Mouse (Mus musculus) embryonic fibroblast, embryonic 13.5 days (primary cell): Measurements from ENCODE around the gene Olfr353. TPM values are rescaled to one million over a fixed set of nuclear protein-coding genes. Genes with fewer than 3 reads are reported as not detected.

Source experiments
- H3K27ac ChIP-seq: 2 replicates; pipeline ENCODE4 v1.5.1; 2012; ENCODE audit warnings: low read length, control low read depth, inconsistent platforms; ENCODE audit not compliant: insufficient read depth
- H3K4me1 ChIP-seq: 2 replicates; pipeline ENCODE4 v1.6.1; 2011; ENCODE audit warnings: low read length; ENCODE audit not compliant: control insufficient read depth, insufficient read depth
- H3K4me3 ChIP-seq: 2 replicates; pipeline ENCODE4 v1.5.1; 2011; ENCODE audit warnings: mild to moderate bottlenecking, control low read depth, low read length; ENCODE audit not compliant: insufficient read depth
- CTCF ChIP-seq: IDR thresholded peaks from 2 replicates; pipeline ENCODE4 v1.5.1; 2011; ENCODE audit warnings: mild to moderate bottlenecking, control low read depth, low read length, moderate library complexity, borderline replicate concordance; ENCODE audit not compliant: insufficient read depth
- POLR2A ChIP-seq: IDR thresholded peaks from 2 replicates; pipeline ENCODE4 v1.6.1; 2011; ENCODE audit warnings: low read depth, mild to moderate bottlenecking, control low read depth, low read length, moderate library complexity
- polyA plus RNA-seq: library from polyadenylated mRNA; stranded (reverse); fragments of >200 nt; gene quantifications from 2 replicates; pipeline ENCODE4 v1.2.4, GENCODE M21; 2011; ENCODE audit warnings: low read depth; ENCODE audit not compliant: missing spikeins, insufficient read length

The Olfr353 gene
- polyA plus RNA-seq = not detected in 2 replicates

DNA sequence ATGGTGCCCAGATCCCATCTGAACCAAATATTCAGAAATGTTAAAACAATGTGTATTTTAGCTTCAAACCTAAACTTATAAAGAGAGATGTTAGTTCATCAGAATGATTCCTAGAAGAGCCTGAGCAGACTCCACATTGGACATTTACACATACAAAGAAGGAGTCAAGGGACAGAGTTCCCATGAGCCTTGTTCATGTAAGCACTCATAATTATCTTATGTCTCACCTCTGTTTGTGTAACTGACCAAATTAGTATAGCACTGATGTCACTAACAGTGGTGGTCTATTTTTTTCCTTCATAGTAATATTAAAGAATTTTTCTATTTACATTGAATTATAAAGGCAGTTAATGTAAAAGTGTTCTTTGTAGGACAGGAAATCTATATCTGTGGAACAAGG is at the start of gene Olfr353:
TSS of gene Olfr353 (minus strand) at position 101 of the 400 bp plus-strand sequence.
- no peak within 1 kb of the TSS for H3K4me3 ChIP-seq
- TF ChIP-seq POLR2A = no peak
- TF ChIP-seq CTCF = no peak
- H3K4me1 ChIP-seq = no peaks in the 10 kb centered on the region
- no peak within 1 kb of the TSS for H3K27ac ChIP-seq

DNA sequence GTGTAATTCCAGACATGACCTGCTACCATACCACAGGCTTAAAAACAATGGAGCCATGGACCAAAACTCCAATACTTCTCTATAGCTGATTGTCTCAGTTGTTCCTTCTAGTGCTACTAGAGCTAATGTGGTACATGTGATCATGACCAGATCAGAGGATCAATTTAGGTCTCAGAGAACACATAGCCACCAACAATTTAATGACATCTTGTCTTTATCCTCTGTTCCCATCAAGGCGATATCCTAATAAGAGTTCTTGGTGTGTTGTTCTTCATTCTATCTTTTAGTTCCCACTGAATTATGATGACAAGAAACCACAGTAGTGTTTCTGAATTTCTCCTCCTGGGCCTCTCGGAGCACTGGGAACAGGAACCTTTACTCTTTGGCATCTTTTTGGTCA is 44.1 kb upstream of the Olfr353 start, which contains the start of gene Olfr356:
TSS of gene Olfr356 (plus strand) at position 301 of the 400 bp plus-strand sequence.
- TF ChIP-seq CTCF = no peak
- TF ChIP-seq POLR2A = no peak
- Histone ChIP-seq H3K27ac (no peak within 1 kb of the TSS), H3K4me1 (no peaks in the 10 kb centered on the region), H3K4me3 (no peak within 1 kb of the TSS)

DNA sequence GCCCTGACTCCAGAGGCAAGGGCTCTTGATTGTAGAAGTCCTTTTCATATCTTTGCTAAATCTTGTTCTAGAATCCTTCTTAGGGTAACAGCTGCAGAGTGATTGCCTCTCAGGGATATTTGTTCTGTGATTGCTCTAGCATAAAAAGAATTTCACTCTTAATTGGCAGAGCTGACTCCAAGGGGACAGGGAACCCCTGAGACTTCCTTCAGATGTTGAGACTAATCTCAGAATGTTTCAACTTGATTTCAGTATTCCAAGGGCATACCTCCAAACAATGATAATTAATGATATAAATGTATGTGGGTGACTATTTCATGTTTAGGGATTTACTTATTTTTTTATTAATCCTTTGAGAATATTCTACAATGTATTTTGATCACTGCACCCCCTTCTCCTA is 36.1 kb upstream of the Olfr353 start, which contains the start of gene Olfr355:
TSS of gene Olfr355 (minus strand) at position 101 of the 400 bp plus-strand sequence.
- no peak within 1 kb of the TSS for H3K4me3 ChIP-seq
- TF ChIP-seq POLR2A (no peak), CTCF (no peak)
- no peaks in the 10 kb centered on the region for H3K4me1 ChIP-seq
- no peak within 1 kb of the TSS for H3K27ac ChIP-seq

DNA sequence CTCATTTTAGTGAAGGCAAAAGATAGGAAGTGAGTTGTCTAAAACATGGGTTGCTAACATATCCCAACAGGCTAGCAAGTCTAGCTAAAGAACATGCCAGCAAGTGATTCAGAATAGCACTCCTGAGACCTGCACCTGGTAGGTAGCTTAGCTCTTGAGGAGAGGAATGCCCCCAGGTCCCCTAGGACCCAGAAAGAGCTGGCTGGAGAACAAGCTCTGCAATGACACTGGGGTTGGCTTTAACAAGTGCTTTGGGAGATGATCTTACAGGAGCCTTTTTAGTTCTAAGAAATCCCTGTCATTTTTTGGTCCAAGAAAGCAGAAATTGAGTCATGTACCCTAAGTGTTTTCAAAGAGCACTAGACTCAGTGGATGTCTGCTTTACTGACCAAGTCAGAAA is 12.6 kb upstream of the Olfr353 start, which contains the start of gene Olfr354:
TSS of gene Olfr354 (plus strand) at position 301 of the 400 bp plus-strand sequence.
- Histone ChIP-seq H3K27ac (no peak within 1 kb of the TSS), H3K4me1 (no peaks in the 10 kb centered on the region), H3K4me3 (no peak within 1 kb of the TSS)
- TF ChIP-seq CTCF (no peak), POLR2A (no peak)

DNA sequence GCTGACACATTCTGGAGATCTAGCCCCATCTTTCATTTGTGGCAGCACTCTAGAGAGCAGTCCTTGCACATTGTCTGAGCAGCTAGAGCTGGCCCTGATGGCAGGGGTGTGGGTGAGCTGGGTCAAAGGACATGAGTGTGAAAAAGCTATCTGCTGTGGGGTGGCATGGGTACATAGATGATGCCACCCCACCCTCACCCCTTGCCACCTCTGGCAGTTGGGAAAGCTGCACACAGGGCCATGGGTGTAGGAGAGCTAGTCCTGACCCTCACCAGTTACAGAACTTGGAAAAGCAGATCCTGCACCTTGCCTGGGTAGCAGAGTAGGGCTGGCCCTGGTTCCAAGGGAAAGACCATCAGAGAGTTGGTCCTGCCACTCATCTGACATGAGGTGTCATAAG is 4.4 kb upstream of the Olfr353 start:
- Histone ChIP-seq H3K4me3 (no peak overlapping the region), H3K27ac (no peak overlapping the region), H3K4me1 (no peaks in the 10 kb centered on the region)
- TF ChIP-seq CTCF = no peak
- no peak for TF ChIP-seq POLR2A

DNA sequence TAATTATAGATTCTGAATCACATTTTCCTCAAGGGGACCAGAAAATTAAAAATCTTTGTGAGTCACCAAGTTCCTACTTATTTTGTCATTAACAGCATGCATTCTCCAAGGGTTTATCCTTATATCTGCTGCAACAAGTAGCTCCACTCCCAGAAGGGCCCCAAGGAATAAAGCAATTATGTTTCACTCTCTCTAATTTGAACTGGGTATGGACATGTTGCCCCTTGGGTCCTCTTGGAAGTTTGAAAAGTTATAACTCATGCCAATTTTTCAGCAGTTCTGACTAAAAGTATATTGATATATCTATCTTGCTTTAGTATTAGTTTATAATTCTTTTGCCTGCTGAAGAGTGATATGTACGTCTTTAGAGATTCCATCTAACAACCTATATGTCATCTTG is 24.6 kb downstream of the Olfr353 start, which contains the start of gene Olfr352:
TSS of gene Olfr352 (plus strand) at position 301 of the 400 bp plus-strand sequence.
- H3K27ac ChIP-seq = no peak within 1 kb of the TSS
- no peaks in the 10 kb centered on the region for H3K4me1 ChIP-seq
- no peak within 1 kb of the TSS for H3K4me3 ChIP-seq
- no peak for TF ChIP-seq CTCF
- TF ChIP-seq POLR2A = no peak

DNA sequence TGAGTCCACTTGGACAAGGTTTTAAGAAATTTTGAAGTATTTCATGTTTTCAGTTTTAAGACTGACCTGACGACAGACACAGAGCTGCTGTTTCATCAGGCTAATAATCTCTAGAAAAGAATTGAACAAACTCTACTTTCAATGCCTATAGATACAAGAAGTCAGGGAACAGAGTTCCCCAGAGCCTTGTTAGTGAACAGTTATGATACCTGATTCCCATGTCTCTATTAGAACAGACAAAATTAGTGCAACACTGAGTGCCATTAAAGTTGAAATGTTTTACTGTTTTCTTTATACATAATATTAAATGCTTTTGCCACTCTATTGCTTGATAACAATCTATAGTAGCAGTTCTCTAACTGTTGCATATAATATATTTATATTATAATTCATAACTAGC is 30.2 kb downstream of the Olfr353 start, which contains the start of gene Olfr351:
TSS of gene Olfr351 (minus strand) at position 101 of the 400 bp plus-strand sequence.
- Histone ChIP-seq H3K4me3 (no peak within 1 kb of the TSS), H3K4me1 (no peaks in the 10 kb centered on the region), H3K27ac (no peak within 1 kb of the TSS)
- no peak for TF ChIP-seq CTCF
- TF ChIP-seq POLR2A = no peak

DNA sequence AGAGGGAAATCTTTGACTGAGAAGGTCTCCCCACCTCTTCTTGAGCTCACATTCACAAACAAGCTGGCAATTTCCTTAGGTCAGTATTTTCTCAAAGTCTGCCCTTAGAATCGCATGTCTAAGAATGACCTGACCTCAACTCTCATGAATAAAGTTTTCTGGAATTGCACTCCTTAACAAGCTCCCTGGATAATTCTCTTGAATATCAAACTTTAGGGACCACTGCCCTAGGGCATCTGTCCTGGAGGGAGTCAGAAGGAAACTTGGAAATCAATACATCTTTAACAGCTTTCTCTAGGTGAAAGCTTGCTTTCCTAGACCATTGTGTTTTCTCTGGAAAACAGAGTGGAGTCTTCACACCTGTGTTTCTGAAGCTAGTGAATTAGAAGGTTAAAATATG is 46.7 kb downstream of the Olfr353 start, which contains the start of gene Olfr350:
TSS of gene Olfr350 (plus strand) at position 301 of the 400 bp plus-strand sequence.
- TF ChIP-seq CTCF (no peak), POLR2A (no peak)
- Histone ChIP-seq H3K4me3 (no peak within 1 kb of the TSS), H3K27ac (no peak within 1 kb of the TSS), H3K4me1 (no peaks in the 10 kb centered on the region)

Other genes starting within 250 kb of the Olfr353 start
- gene Olfr346, start 207.1 kb downstream of the Olfr353 start, polyA plus RNA-seq = not detected in 2 replicates
- gene Olfr347, start 161.0 kb downstream of the Olfr353 start, polyA plus RNA-seq = not detected in 2 replicates
- not detected in 2 replicates for gene Olfr348, start 108.7 kb downstream of the Olfr353 start, polyA plus RNA-seq
- gene Olfr50, start 102.4 kb downstream of the Olfr353 start, polyA plus RNA-seq = not detected in 2 replicates
- gene Olfr3, start 75.9 kb downstream of the Olfr353 start, polyA plus RNA-seq = not detected in 2 replicates
- not detected in 2 replicates for gene Olfr350, start 46.6 kb downstream of the Olfr353 start, polyA plus RNA-seq
- not detected in 2 replicates for gene Olfr351, start 30.3 kb downstream of the Olfr353 start, polyA plus RNA-seq
- gene Olfr352, start 24.5 kb downstream of the Olfr353 start, polyA plus RNA-seq = 0.21 TPM in 1 of 2 replicates, not detected in the other
- not detected in 2 replicates for gene Olfr354, start 12.7 kb upstream of the Olfr353 start, polyA plus RNA-seq
- not detected in 2 replicates for gene Olfr355, start 36.0 kb upstream of the Olfr353 start, polyA plus RNA-seq
- gene Olfr356, start 44.2 kb upstream of the Olfr353 start, polyA plus RNA-seq = not detected in 2 replicates
- not detected in 2 replicates for gene Olfr357, start 100.9 kb upstream of the Olfr353 start, polyA plus RNA-seq
- not detected in 2 replicates for gene Olfr358, start 116.4 kb upstream of the Olfr353 start, polyA plus RNA-seq
- not detected in 2 replicates for gene Olfr360, start 172.8 kb upstream of the Olfr353 start, polyA plus RNA-seq
- gene Olfr361, start 196.4 kb upstream of the Olfr353 start, polyA plus RNA-seq = not detected in 2 replicates
- gene Olfr362, start 225.0 kb upstream of the Olfr353 start, polyA plus RNA-seq = not detected in 2 replicates
- gene Olfr364-ps1, start 246.4 kb upstream of the Olfr353 start, polyA plus RNA-seq = not detected in 2 replicates